Mouse (Mus musculus) naive thymus-derived CD4-positive, alpha-beta T cell, adult 2 months (primary cell): ENCODE measurements around the gene Fyn.

Source experiments
- DNase-seq: peaks from one replicate; pipeline ENCODE4 v3.0.0-alpha.2; 2011; ENCODE audit warnings: low read depth

Fyn gene

GRCm38 (mm10) chr10:39368572-39369135 is at the start of gene Fyn:
TSS of gene Fyn (plus strand) at chr10:39368855.
- DNase-seq = peak; percentile 83

- DNase-seq = no peak
These were observed 47.6 kb upstream of the Fyn start for GRCm38 (mm10) chr10:39320798-39321622.

GRCm38 (mm10) chr10:39321623-39321985 is 47.1 kb upstream of the Fyn start:
- DNase-seq = no peak

- no peak for DNase-seq
These were observed 46.5 kb upstream of the Fyn start for GRCm38 (mm10) chr10:39322143-39322542.

GRCm38 (mm10) chr10:39324291-39324690 is 44.4 kb upstream of the Fyn start:
- no peak for DNase-seq

GRCm38 (mm10) chr10:39328661-39329060 is 40.0 kb upstream of the Fyn start:
- DNase-seq = no peak

GRCm38 (mm10) chr10:39334320-39334719 is 34.3 kb upstream of the Fyn start:
- DNase-seq = no peak

GRCm38 (mm10) chr10:39335880-39336279 is 32.8 kb upstream of the Fyn start:
- DNase-seq = no peak

- DNase-seq = peak; percentile 26
These were observed 29.3 kb upstream of the Fyn start for GRCm38 (mm10) chr10:39339189-39339968.

- DNase-seq = peak; percentile 64
These were observed 28.8 kb upstream of the Fyn start for GRCm38 (mm10) chr10:39339969-39340236.

- DNase-seq = no peak
These were observed 25.1 kb upstream of the Fyn start for GRCm38 (mm10) chr10:39343551-39343950.

GRCm38 (mm10) chr10:39345921-39346320 is 22.7 kb upstream of the Fyn start:
- DNase-seq = no peak

GRCm38 (mm10) chr10:39349781-39350364 is 18.8 kb upstream of the Fyn start:
- no peak for DNase-seq

GRCm38 (mm10) chr10:39364196-39364595 is 4.5 kb upstream of the Fyn start:
- no peak for DNase-seq

- DNase-seq = peak; percentile 95
These were observed 862 bp downstream of the Fyn start for GRCm38 (mm10) chr10:39369502-39369931.

GRCm38 (mm10) chr10:39369977-39370785 is 1.5 kb downstream of the Fyn start:
- peak; percentile 64 for DNase-seq

- DNase-seq = peak; percentile 74
These were observed 2.1 kb downstream of the Fyn start for GRCm38 (mm10) chr10:39370786-39371221.

GRCm38 (mm10) chr10:39371467-39371866 is 2.8 kb downstream of the Fyn start:
- DNase-seq = peak; percentile 80

GRCm38 (mm10) chr10:39371991-39372390 is 3.3 kb downstream of the Fyn start:
- DNase-seq = no peak

- peak; percentile 68 for DNase-seq
These were observed 8.0 kb downstream of the Fyn start for GRCm38 (mm10) chr10:39376676-39377075.

- DNase-seq = no peak
These were observed 8.6 kb downstream of the Fyn start for GRCm38 (mm10) chr10:39377219-39377618.
